Mouse (Mus musculus) 3134 (cell line): ENCODE results near the gene B4galt1.

Experiments used
- DNase-seq: peaks from one replicate; pipeline ENCODE4 v3.0.0-alpha.2; 2011; ENCODE audit warnings: low spot score; ENCODE audit not compliant: insufficient read length; ENCODE audit errors: extremely low read depth

B4galt1 gene

GRCm38 (mm10) chr4:40844811-40845751 lies 8.7 kb downstream of the B4galt1 start:
- DNase-seq, result peak; percentile 35

GRCm38 (mm10) chr4:40844251-40844721 lies 9.5 kb downstream of the B4galt1 start:
- DNase-seq, result no peak

- DNase-seq, result no peak
Observed at GRCm38 (mm10) chr4:40843726-40844125, 10.1 kb downstream of the B4galt1 start.

GRCm38 (mm10) chr4:40840448-40840847 lies 13.4 kb downstream of the B4galt1 start:
- DNase-seq, result no peak

GRCm38 (mm10) chr4:40839251-40839650 lies 14.6 kb downstream of the B4galt1 start:
- no peak for DNase-seq

GRCm38 (mm10) chr4:40837451-40838285 lies 16.1 kb downstream of the B4galt1 start:
- DNase-seq, result peak; percentile 55

GRCm38 (mm10) chr4:40837008-40837407 lies 16.8 kb downstream of the B4galt1 start:
- DNase-seq, result no peak

GRCm38 (mm10) chr4:40834872-40835271 lies 18.9 kb downstream of the B4galt1 start:
- no peak for DNase-seq

- DNase-seq, result no peak
Observed at GRCm38 (mm10) chr4:40834232-40834786, 19.5 kb downstream of the B4galt1 start.

GRCm38 (mm10) chr4:40833381-40834231 lies 20.2 kb downstream of the B4galt1 start:
- no peak for DNase-seq

- DNase-seq, result no peak
Observed at GRCm38 (mm10) chr4:40830530-40830929, 23.3 kb downstream of the B4galt1 start.

GRCm38 (mm10) chr4:40829654-40830400 lies 24.0 kb downstream of the B4galt1 start:
- no peak for DNase-seq

- peak; percentile 30 for DNase-seq
Observed at GRCm38 (mm10) chr4:40828910-40829309, 24.9 kb downstream of the B4galt1 start.

GRCm38 (mm10) chr4:40827926-40828325 lies 25.9 kb downstream of the B4galt1 start:
- DNase-seq, result no peak

GRCm38 (mm10) chr4:40826810-40827209 lies 27.0 kb downstream of the B4galt1 start:
- DNase-seq, result no peak

- DNase-seq, result no peak
Observed at GRCm38 (mm10) chr4:40825981-40826380, 27.8 kb downstream of the B4galt1 start.

GRCm38 (mm10) chr4:40825146-40825545 lies 28.7 kb downstream of the B4galt1 start:
- no peak for DNase-seq

GRCm38 (mm10) chr4:40824505-40824904 lies 29.3 kb downstream of the B4galt1 start:
- DNase-seq, result no peak

GRCm38 (mm10) chr4:40823664-40824063 lies 30.1 kb downstream of the B4galt1 start:
- no peak for DNase-seq
